Mouse (Mus musculus) liver, embryonic 14 days (tissue): Measurements from ENCODE around the gene Mslnl. TPM values are rescaled to one million over a fixed set of nuclear protein-coding genes. Genes with fewer than 3 reads are reported as not detected.

Source experiments
- polyA plus RNA-seq: library from polyadenylated mRNA; depleted of rRNA; stranded (reverse); fragments of >200 nt; gene quantifications from 2 replicates; pipeline ENCODE4 v1.2.3, GENCODE M21; 2012; rRNA removed

Gene Mslnl
- 0.01 TPM in 1 of 2 replicates, not detected in the other for polyA plus RNA-seq

GRCm38 (mm10) chr17:25735745-25736144 is at the start of gene Mslnl:
TSS of gene Mslnl (plus strand) at chr17:25736042.

GRCm38 (mm10) chr17:25716711-25717637 is 18.9 kb upstream of the Mslnl start, which contains the start of gene Gng13:
TSS of gene Gng13 (plus strand) at chr17:25717171.

GRCm38 (mm10) chr17:25727265-25728008 is 8.4 kb upstream of the Mslnl start, which contains the start of the genes Chtf18 and Rpusd1:
TSS of gene Chtf18 (minus strand) at chr17:25727419.
TSS of gene Rpusd1 (plus strand) at chr17:25727670.

GRCm38 (mm10) chr17:25754241-25754640 is 18.4 kb downstream of the Mslnl start, which contains the start of gene Msln:
TSS of gene Msln (minus strand) at chr17:25754378.

GRCm38 (mm10) chr17:25773549-25774120 is 37.8 kb downstream of the Mslnl start, which contains the start of gene Narfl:
TSS of gene Narfl (plus strand) at chr17:25773776.

GRCm38 (mm10) chr17:25785281-25785745 is 49.5 kb downstream of the Mslnl start, which contains the start of gene Haghl:
TSS of gene Haghl (minus strand) at chr17:25785673.

GRCm38 (mm10) chr17:25786280-25786679 is 50.4 kb downstream of the Mslnl start, which contains the start of gene Ccdc78:
TSS of gene Ccdc78 (plus strand) at chr17:25786580.

GRCm38 (mm10) chr17:25792615-25793014 is 56.8 kb downstream of the Mslnl start, which contains the start of gene Fam173a:
TSS of gene Fam173a (minus strand) at chr17:25792901.

GRCm38 (mm10) chr17:25795609-25796092 is 59.8 kb downstream of the Mslnl start, which contains the start of gene AC134908.4:
TSS of gene AC134908.4 (minus strand) at chr17:25795659.

GRCm38 (mm10) chr17:25796951-25797369 is 61.1 kb downstream of the Mslnl start, which contains the start of gene Metrn:
TSS of gene Metrn (minus strand) at chr17:25797136.

Other genes starting within 250 kb of the Mslnl start
- gene Sstr5, start 238.8 kb upstream of the Mslnl start, polyA plus RNA-seq: not detected in 2 replicates
- gene Sox8, start 165.4 kb upstream of the Mslnl start, polyA plus RNA-seq: 0.01 and 0.15 TPM in 2 replicates
- gene Lmf1, start 157.0 kb upstream of the Mslnl start, polyA plus RNA-seq: 3.2 and 4.0 TPM in 2 replicates
- gene Gng13, start 18.9 kb upstream of the Mslnl start, polyA plus RNA-seq: 0.07 and 0.24 TPM in 2 replicates
- gene Chtf18, start 8.6 kb upstream of the Mslnl start, polyA plus RNA-seq: 17.4 and 17.9 TPM in 2 replicates
- 7.9 and 9.7 TPM in 2 replicates for gene Rpusd1, start 8.4 kb upstream of the Mslnl start, polyA plus RNA-seq
- gene Msln, start 18.3 kb downstream of the Mslnl start, polyA plus RNA-seq: 0.67 and 1.3 TPM in 2 replicates
- gene Narfl, start 37.7 kb downstream of the Mslnl start, polyA plus RNA-seq: 8.8 and 10.3 TPM in 2 replicates
- 6.6 and 6.9 TPM in 2 replicates for gene Haghl, start 49.6 kb downstream of the Mslnl start, polyA plus RNA-seq
- 0.02 TPM in 2 replicates for gene Ccdc78, start 50.5 kb downstream of the Mslnl start, polyA plus RNA-seq
- gene Fam173a, start 56.9 kb downstream of the Mslnl start, polyA plus RNA-seq: 45.1 and 48.5 TPM in 2 replicates
- 0.27 TPM in 1 of 2 replicates, not detected in the other for gene AC134908.4, start 59.6 kb downstream of the Mslnl start, polyA plus RNA-seq
- 17.5 and 18.6 TPM in 2 replicates for gene Metrn, start 61.1 kb downstream of the Mslnl start, polyA plus RNA-seq
- 0.05 and 0.07 TPM in 2 replicates for gene Fbxl16, start 73.0 kb downstream of the Mslnl start, polyA plus RNA-seq
- 12.5 and 14.2 TPM in 2 replicates for gene Wdr24, start 87.6 kb downstream of the Mslnl start, polyA plus RNA-seq
- gene Jmjd8, start 92.8 kb downstream of the Mslnl start, polyA plus RNA-seq: 14.5 and 16.3 TPM in 2 replicates
- 80.4 and 87.9 TPM in 2 replicates for gene Stub1, start 97.4 kb downstream of the Mslnl start, polyA plus RNA-seq
- 1.1 and 1.3 TPM in 2 replicates for gene Rhbdl1, start 101.3 kb downstream of the Mslnl start, polyA plus RNA-seq
- gene Gm20683, start 105.7 kb downstream of the Mslnl start, polyA plus RNA-seq: 2.3 and 3.3 TPM in 2 replicates
- gene Rhot2, start 108.8 kb downstream of the Mslnl start, polyA plus RNA-seq: 30.0 and 33.7 TPM in 2 replicates
- gene Wdr90, start 125.5 kb downstream of the Mslnl start, polyA plus RNA-seq: 15.6 and 18.5 TPM in 2 replicates
- gene Mcrip2, start 132.7 kb downstream of the Mslnl start, polyA plus RNA-seq: 18.4 and 20.6 TPM in 2 replicates
- gene Mettl26, start 139.0 kb downstream of the Mslnl start, polyA plus RNA-seq: 41.0 and 42.6 TPM in 2 replicates
- 0.49 and 0.51 TPM in 2 replicates for gene Wfikkn1, start 144.8 kb downstream of the Mslnl start, polyA plus RNA-seq
- 5.4 and 6.5 TPM in 2 replicates for gene Rab40c, start 183.7 kb downstream of the Mslnl start, polyA plus RNA-seq
- gene Pigq, start 208.9 kb downstream of the Mslnl start, polyA plus RNA-seq: 226 and 261 TPM in 2 replicates
- 7.0 and 10.4 TPM in 2 replicates for gene Nhlrc4, start 208.9 kb downstream of the Mslnl start, polyA plus RNA-seq
- 0.14 and 0.16 TPM in 2 replicates for gene A930017K11Rik, start 216.5 kb downstream of the Mslnl start, polyA plus RNA-seq
- gene Capn15, start 249.8 kb downstream of the Mslnl start, polyA plus RNA-seq: 6.4 and 7.9 TPM in 2 replicates